Mouse (Mus musculus) testis, adult 2 months (tissue): ENCODE measurements around the gene Nomo1.

Experiments
- CTCF ChIP-seq: fragments of 200-500 bp; IDR thresholded peaks from 2 replicates; pipeline ENCODE4 v1.5.1; 2012; ENCODE audit warnings: low read depth, mild to moderate bottlenecking, inconsistent platforms, low read length, moderate library complexity; ENCODE audit not compliant: control insufficient read depth, insufficient read depth, insufficient replicate concordance
- POLR2A ChIP-seq: fragments of 200-500 bp; IDR thresholded peaks from 2 replicates; pipeline ENCODE4 v1.6.1; 2012; ENCODE audit warnings: low read depth, mild to moderate bottlenecking, inconsistent platforms, low read length, moderate library complexity; ENCODE audit not compliant: control insufficient read depth

DNA sequence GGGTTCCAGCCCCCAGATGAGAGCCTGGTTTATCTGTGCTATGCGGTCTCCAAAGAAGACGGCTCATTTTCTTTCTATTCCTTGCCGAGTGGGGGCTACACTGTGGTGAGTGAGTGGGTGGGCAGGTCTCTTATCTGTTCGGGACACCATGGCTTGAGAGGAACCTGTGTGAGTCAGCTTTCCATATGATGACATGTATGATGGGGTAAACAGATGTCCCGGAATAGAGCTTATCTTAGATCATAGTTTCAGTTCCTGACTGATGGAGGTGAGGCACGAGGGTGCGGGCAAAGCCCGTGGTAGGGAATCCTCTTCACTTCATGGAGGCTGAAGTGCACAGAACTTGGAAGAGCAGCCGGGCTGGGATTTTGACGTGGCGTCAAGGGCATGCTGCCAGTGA is 12.4 kb downstream of the Nomo1 start:
- TF ChIP-seq CTCF (no peak), POLR2A (no peak)
